Mouse (Mus musculus) NIH3T3 (cell line): ENCODE measurements around the gene Cox4i1.

Source experiments
- DNase-seq: peaks from one replicate; pipeline ENCODE4 v3.0.0-alpha.2; 2012; ENCODE audit warnings: low read depth

Gene Cox4i1

DNA sequence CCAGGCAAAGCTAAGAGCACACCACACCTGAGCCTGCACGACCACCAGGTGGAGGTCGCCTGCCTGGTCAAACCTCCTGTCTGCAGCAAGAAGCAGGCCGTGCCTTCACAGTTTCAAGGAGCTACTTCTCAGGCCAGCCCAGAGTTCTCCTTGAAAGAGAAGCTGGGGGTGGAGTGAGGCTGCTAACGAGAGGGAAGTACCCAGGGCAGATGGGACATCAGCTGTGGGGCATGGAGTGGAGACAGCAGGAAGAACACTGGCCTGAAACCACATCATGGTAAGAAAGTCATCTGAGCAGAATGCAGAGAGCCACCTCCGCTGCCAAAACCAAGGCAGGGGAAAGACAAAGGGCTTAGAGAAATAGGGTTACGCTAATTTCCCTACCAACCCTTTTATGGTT lies 3.5 kb upstream of the Cox4i1 start:
- no peak for DNase-seq

- peak; percentile 54 for DNase-seq
These were observed 2.1 kb upstream of the Cox4i1 start for GRCm38 (mm10) chr8:120665726-120666455.

DNA sequence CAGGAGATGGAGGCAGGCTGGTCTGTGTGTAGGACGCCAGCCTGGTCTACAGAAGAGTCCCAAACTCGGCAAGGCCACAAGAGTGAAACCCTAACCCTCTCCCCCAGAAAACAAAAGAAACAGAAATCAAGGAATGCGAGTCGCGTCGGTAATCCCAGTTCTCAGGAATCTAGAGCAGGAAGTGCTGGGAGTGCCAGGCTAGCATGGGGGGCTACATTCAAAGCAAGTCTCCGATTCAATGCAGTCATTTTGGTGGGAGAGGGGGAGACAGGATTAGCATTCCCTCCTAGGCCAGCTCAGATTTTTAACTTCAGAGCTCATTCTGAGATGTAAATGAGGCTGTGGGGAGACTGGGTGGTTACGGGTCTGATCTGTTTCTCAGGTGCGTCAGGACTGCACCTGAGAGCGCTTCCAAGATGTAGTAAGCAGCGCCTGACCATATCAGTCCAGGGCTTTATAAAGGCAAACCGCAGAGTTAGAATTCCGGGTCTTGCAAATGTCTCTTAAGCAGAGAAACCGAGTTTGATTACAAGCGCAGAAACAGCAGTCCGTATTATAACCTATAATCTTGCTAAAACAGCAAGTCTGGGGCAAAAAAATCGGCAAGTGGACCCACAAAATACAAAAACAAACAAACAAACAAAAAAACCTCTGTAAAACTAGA lies 1.1 kb upstream of the Cox4i1 start:
- DNase-seq = peak; percentile 22

DNA sequence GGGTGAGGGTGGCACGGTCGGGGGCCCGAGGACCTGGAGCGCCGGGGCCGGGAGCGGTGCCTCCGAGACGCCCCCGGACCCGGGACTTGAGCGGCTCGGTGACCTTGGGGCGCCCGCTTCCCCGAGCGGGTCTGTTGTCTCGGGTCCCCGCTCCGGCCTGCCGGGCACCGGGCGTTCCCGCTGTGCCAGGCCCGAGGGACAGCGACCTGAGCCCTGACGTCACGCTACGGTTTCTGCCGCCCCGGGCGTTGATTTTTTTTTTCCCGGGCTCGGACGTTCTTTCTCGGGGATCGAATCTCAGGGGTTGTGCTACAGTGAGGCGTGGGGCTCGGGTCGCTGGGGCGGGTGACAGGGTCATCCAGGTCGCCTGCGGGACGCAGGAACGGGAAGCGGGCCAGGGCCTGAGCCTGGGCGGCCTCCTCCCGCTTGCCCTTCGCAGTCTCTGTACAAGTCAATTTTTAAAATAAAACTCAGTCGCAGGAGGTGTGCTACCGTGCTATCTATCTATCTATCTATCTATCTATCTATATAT lies 418 bp downstream of the Cox4i1 start, which contains the start of gene Emc8:
TSS of gene Emc8 (minus strand) at position 200 of the 532 bp plus-strand sequence.
- DNase-seq = no peak

DNA sequence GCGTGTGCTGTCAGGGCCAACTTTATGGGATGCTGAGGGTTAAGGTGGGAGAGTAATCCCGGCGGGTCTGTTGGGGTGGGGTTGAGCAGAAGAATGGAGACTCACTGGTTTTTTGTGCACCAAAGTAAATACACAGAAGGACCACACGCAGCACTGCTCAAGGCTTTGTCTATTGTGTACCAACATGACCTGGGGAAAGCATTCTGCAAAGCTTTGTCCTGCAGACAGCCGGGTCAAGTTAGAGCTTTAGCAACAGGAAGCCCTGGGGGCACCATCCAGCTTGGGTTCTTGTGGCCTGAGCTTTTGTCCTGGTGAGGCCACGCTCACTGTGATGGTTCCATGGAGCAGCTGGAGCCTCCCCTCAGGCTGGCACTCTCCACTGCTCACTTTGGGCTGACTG lies 3.8 kb downstream of the Cox4i1 start:
- no peak for DNase-seq

DNA sequence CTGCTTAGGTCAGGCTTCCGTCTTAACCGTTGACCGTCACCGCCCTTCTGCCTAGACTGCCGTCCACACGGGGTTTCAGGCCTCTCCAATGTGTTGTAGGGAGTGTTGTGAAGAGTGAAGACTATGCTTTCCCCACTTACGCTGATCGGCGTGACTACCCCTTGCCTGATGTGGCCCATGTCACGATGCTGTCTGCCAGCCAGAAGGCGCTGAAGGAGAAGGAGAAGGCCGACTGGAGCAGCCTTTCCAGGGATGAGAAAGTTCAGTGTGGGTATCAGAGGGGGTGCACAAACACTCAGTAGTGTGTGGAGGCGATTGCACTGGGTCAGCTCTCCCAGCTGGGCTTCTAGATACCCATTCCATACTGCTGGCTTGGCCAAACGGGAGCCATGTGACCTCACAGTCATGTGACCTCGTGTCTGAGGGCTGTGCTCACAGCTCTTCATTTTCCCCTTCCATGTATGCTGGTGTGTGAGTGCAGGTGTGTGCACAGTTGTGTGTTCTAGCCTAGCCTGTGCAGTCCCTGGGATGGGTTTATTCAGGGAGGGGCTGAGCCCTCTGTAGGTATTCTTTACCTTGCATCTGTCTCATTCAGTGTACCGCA lies 4.7 kb downstream of the Cox4i1 start:
- DNase-seq = no peak

DNA sequence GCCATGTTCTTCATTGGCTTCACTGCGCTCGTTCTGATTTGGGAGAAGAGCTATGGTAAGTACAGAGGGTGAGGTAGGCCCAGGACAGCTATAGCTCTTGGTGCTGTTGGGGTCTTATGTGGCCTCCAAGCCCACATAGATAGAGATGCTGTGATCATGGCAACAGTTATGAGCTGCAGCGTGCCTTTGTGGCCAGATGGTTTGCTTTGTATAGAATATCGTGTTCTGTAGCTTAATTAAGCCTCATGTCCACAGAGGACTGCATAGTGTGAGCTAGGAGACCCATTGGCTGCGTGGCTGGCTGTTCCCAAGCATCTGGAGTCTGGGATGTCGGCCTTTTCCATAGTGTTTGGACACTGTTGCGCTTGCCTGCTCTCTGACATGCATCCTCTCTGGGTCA lies 5.3 kb downstream of the Cox4i1 start:
- no peak for DNase-seq

GRCm38 (mm10) chr8:120675718-120676117 lies 7.7 kb downstream of the Cox4i1 start:
- no peak for DNase-seq

GRCm38 (mm10) chr8:120678447-120678846 lies 10.4 kb downstream of the Cox4i1 start:
- peak; percentile 91 for DNase-seq

GRCm38 (mm10) chr8:120679629-120680387 lies 11.8 kb downstream of the Cox4i1 start:
- DNase-seq = no peak

GRCm38 (mm10) chr8:120680405-120680804 lies 12.4 kb downstream of the Cox4i1 start:
- peak; percentile 62 for DNase-seq

DNA sequence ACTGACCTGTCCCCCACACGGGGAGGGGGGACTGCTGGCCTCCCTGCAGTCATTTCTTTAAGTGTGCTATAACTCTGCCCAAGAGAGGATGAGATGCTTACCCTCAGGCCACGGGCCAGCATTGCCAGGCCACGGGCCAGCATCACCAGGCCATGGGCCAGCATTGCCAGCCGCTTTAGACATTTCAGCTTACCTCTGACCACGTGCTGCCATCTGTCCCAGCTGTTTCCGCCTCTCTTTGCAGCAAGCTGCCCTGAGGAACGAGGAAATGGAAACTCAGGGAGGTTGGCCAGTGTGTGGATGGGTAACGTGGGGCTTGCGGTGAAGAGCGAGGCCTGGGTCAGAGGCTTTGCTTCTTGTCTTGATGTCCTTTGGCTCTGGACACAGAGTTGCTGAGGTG lies 13.1 kb downstream of the Cox4i1 start:
- no peak for DNase-seq

DNA sequence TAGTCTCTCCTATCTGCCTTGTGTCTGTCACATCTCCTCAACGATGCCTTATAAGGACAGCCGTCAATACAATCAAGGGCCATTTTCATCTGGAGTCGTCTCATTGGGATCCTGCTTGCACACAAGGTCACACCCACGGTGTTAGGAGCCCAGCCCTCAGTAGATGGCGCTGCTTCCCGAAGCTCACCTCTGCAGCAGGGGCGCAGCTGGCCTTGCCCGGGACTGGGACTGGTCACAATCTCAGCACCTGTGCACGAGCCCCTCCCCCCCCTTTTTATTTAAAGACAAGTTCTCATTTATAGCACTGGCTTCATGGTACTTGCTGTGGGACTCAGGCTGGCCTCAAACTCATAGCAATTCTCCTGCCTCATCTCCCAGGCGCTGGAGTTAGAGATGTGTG lies 15.6 kb downstream of the Cox4i1 start:
- peak; percentile 56 for DNase-seq

DNA sequence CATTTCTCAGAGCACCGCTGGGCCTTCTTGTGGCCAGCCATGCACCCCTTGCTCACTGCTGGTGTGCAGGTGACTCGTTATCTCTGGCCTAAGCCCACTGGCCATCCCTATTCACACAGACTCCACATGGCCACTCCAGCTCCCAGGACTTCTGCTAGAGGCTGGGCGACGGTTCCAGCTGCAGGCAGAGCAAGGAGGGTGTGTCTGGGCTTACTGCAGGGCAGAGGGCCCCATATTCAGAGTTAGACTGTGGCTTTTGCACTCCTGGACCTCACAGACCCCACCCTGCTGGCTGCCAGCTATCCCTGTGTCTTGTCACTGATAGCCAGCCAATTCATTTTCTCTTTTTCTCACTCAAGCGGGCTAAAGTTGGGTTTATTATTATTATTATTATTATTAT lies 16.1 kb downstream of the Cox4i1 start:
- DNase-seq = no peak

- no peak for DNase-seq
These were observed 17.1 kb downstream of the Cox4i1 start for GRCm38 (mm10) chr8:120685097-120685496.

DNA sequence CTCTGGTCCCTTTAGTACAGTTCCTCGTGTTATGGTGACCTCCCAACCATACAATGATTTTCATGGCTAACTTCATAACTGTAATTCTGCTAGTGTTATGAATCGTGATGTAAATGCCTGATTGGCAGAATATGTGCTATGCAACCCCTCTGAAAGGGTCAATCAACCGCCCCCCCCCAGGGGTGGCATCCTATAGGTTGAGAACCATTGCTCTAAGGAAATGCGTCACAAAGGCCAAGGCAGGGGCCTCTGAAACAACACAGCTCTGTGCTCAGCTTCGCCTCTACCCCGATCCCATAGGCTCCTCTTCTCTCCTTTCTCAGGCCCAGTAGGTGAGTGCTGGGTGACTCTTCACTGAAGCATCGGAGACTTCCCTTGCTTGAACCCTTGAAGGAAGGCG lies 17.6 kb downstream of the Cox4i1 start:
- DNase-seq = no peak

DNA sequence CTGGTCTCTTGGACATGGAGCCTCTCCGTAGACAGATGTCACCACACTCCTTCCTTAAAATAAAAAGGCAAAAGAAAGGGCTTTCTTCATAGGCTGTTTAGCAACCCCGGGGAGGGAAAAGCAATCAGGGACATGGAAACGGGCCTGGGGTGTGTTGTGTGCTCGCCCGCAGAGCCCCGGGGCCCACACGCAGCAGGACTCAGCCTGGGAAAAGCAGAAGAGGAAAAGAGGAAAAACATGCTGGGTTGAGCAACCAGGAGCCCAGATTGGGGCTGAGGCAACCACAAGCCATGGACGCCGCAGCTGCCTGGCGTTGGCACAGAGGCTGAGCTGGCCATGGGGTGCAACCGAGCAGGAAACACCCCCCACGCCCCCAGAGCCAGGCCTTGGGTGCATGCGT lies 18.0 kb downstream of the Cox4i1 start:
- DNase-seq = no peak

- DNase-seq = no peak
These were observed 18.6 kb downstream of the Cox4i1 start for GRCm38 (mm10) chr8:120686576-120686975.

DNA sequence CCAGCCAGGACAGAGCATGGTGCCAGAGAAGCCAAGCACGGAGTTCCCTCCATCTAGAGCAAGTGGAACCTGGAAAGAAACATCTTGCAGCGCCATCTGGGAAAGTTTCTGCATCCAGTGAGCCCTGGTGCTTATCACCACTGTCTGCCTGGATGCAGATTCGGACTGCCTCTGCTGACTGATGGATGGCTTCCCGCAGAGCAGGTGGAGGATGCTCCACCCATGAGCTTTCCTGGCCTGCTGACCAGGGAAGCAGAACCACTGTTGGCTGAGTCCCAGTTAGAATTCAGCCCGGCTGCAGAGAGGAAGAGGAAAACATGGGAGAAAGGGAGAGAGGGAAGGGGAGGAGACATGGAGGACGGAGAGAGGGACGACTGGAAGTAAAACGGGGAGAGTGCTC lies 19.8 kb downstream of the Cox4i1 start:
- DNase-seq = no peak

DNA sequence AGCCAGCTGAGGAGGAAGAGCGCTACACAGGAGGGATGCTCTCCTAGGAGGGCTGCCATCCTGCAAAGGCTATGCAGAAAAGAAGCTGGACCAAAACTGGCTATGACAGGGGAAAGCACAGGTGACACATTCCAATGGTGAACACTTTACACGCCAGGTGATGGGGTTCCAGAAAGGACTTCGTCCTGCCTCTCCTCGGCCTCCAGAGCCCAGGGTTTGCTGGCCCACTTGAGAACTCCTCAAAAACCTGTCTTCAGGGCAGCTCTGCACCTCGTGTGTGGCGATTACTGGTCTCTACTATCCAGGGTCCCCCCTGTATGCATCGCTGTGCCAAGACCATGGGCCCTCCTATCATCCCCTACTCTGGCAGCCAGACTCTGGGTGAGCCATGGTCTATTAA lies 20.5 kb downstream of the Cox4i1 start:
- no peak for DNase-seq

GRCm38 (mm10) chr8:120692934-120693333 lies 24.9 kb downstream of the Cox4i1 start:
- no peak for DNase-seq

- DNase-seq = no peak
These were observed 26.0 kb downstream of the Cox4i1 start for GRCm38 (mm10) chr8:120693861-120694493.
